Mouse (Mus musculus): ENCODE data around the gene Nol10. TPM values are rescaled to one million over a fixed set of nuclear protein-coding genes. Genes with fewer than 3 reads are reported as not detected.
"Not testable (repeated sequence)": the region's sequence is repeated elsewhere in the genome, so short reads cannot be mapped to it uniquely, and the experiment has no call there.

The Nol10 gene
- polyA plus RNA-seq, 1 experiment from 2014 or later, result 25.1 TPM

- H3K4me3 ChIP-seq; H3K36me3 ChIP-seq; H3K9me3 ChIP-seq; ATAC-seq (ENCODE audit: borderline replicate concordance, extremely low read depth, low FRiP score, low TSS enrichment); H3K4me1 ChIP-seq; H3K9ac ChIP-seq; H3K27me3 ChIP-seq; H3K27ac ChIP-seq; H3K4me2 ChIP-seq: not testable (repeated sequence)
Observed at GRCm38 (mm10) chr12:17470528-17470927, 122.3 kb downstream of the Nol10 start.

GRCm38 (mm10) chr12:17471405-17471804 is 123.1 kb downstream of the Nol10 start:
- 83% methylated on average over 1 of the region's 1 CpGs for whole genome bisulfite sequencing
- Histone ChIP-seq H3K27me3 (no peaks in the 10 kb centered on the region), H3K4me1 (no peaks in the 10 kb centered on the region), H3K9me3 (no peaks in the 10 kb centered on the region), H3K27ac (no peak overlapping the region), H3K4me3 (no peak overlapping the region), H3K36me3 (no peaks in the 10 kb centered on the region), H3K4me2 (no peak overlapping the region), H3K9ac (no peak overlapping the region)
- ATAC-seq (ENCODE audit: borderline replicate concordance, extremely low read depth, low FRiP score, low TSS enrichment), result no peak

- Histone ChIP-seq H3K9ac (no peak overlapping the region), H3K4me1 (no peaks in the 10 kb centered on the region), H3K27ac (no peak overlapping the region), H3K9me3 (no peaks in the 10 kb centered on the region), H3K4me2 (no peak overlapping the region), H3K4me3 (no peak overlapping the region), H3K27me3 (no peaks in the 10 kb centered on the region), H3K36me3 (no peaks in the 10 kb centered on the region)
- 82% methylated on average over 3 of the region's 3 CpGs for WGBS
- ATAC-seq (ENCODE audit: borderline replicate concordance, extremely low read depth, low FRiP score, low TSS enrichment), result no peak
Observed at GRCm38 (mm10) chr12:17473128-17473527, 124.9 kb downstream of the Nol10 start.

GRCm38 (mm10) chr12:17473862-17474261 is 125.6 kb downstream of the Nol10 start:
- no peak overlapping the region for H3K4me3 ChIP-seq
- H3K9me3 ChIP-seq, result no peaks in the 10 kb centered on the region
- no peak overlapping the region for H3K9ac ChIP-seq
- no peaks in the 10 kb centered on the region for H3K36me3 ChIP-seq
- ATAC-seq (ENCODE audit: borderline replicate concordance, extremely low read depth, low FRiP score, low TSS enrichment), result no peak
- no peaks in the 10 kb centered on the region for H3K27me3 ChIP-seq
- WGBS, result 81% methylated on average over 3 of the region's 3 CpGs
- no peaks in the 10 kb centered on the region for H3K4me1 ChIP-seq
- no peak overlapping the region for H3K27ac ChIP-seq
- H3K4me2 ChIP-seq, result no peak overlapping the region

- H3K9ac ChIP-seq, result no peak overlapping the region
- H3K4me3 ChIP-seq, result no peak overlapping the region
- no peaks in the 10 kb centered on the region for H3K4me1 ChIP-seq
- 56% methylated on average over 4 of the region's 4 CpGs for WGBS
- no peak overlapping the region for H3K27ac ChIP-seq
- H3K27me3 ChIP-seq, result no peaks in the 10 kb centered on the region
- no peak; the same call in 1 of the 2 replicates for ATAC-seq (ENCODE audit: borderline replicate concordance, extremely low read depth, low FRiP score, low TSS enrichment)
- H3K36me3 ChIP-seq, result no peaks in the 10 kb centered on the region
- H3K9me3 ChIP-seq, result no peaks in the 10 kb centered on the region
- no peak overlapping the region for H3K4me2 ChIP-seq
Observed at GRCm38 (mm10) chr12:17474681-17475080, 126.4 kb downstream of the Nol10 start.

- H3K9me3 ChIP-seq, result no peaks in the 10 kb centered on the region
- H3K27me3 ChIP-seq, result no peaks in the 10 kb centered on the region
- H3K36me3 ChIP-seq, result no peaks in the 10 kb centered on the region
- no peak overlapping the region for H3K9ac ChIP-seq
- WGBS, result 76% methylated on average over 4 of the region's 4 CpGs
- no peak overlapping the region for H3K27ac ChIP-seq
- no peak overlapping the region for H3K4me2 ChIP-seq
- H3K4me1 ChIP-seq, result no peaks in the 10 kb centered on the region
- ATAC-seq (ENCODE audit: borderline replicate concordance, extremely low read depth, low FRiP score, low TSS enrichment), result no peak
- H3K4me3 ChIP-seq, result no peak overlapping the region
Observed at GRCm38 (mm10) chr12:17475146-17475545, 126.9 kb downstream of the Nol10 start.

- no peaks in the 10 kb centered on the region for H3K4me1 ChIP-seq
- H3K27me3 ChIP-seq, result no peaks in the 10 kb centered on the region
- H3K4me2 ChIP-seq, result no peak overlapping the region
- no peak overlapping the region for H3K9ac ChIP-seq
- 82% methylated on average over 12 of the region's 12 CpGs for WGBS
- H3K4me3 ChIP-seq, result no peak overlapping the region
- no peaks in the 10 kb centered on the region for H3K36me3 ChIP-seq
- H3K27ac ChIP-seq, result no peak overlapping the region
- no peaks in the 10 kb centered on the region for H3K9me3 ChIP-seq
- no peak for ATAC-seq (ENCODE audit: borderline replicate concordance, extremely low read depth, low FRiP score, low TSS enrichment)
Observed at GRCm38 (mm10) chr12:17478196-17478595, 129.9 kb downstream of the Nol10 start.

- Histone ChIP-seq H3K4me1 (no peaks in the 10 kb centered on the region), H3K27me3 (no peaks in the 10 kb centered on the region), H3K9ac (no peak overlapping the region), H3K9me3 (no peaks in the 10 kb centered on the region), H3K27ac (no peak overlapping the region), H3K4me2 (no peak overlapping the region), H3K36me3 (no peaks in the 10 kb centered on the region), H3K4me3 (no peak overlapping the region)
- ATAC-seq (ENCODE audit: borderline replicate concordance, extremely low read depth, low FRiP score, low TSS enrichment), result no peak
- 83% methylated on average over 2 of the region's 2 CpGs for WGBS
Observed at GRCm38 (mm10) chr12:17478856-17479255, 130.6 kb downstream of the Nol10 start.

Small RNAs within 50 kb of the gene (microRNA-seq; reads per million reads assigned to microRNA genes)
- 20.6 reads per million, percentile 38 among the genes with 10 or more reads in this experiment for gene Mir3066

Other genes starting within 250 kb of the Nol10 start
- gene Kcnf1, start 171.6 kb upstream of the Nol10 start, polyA plus RNA-seq (2015; fragmentation: Nextera tagmentation; extraction: Ambion mirVana), result 0.21 and 0.42 TPM in 2 replicates
- gene Pdia6, start 81.9 kb upstream of the Nol10 start, polyA plus RNA-seq (2015; fragmentation: Nextera tagmentation; extraction: Ambion mirVana), result 718 and 737 TPM in 2 replicates
- gene Atp6v1c2, start 19.1 kb upstream of the Nol10 start, polyA plus RNA-seq (2015; fragmentation: Nextera tagmentation; extraction: Ambion mirVana), result 2.5 and 3.1 TPM in 2 replicates
- gene Odc1, start 196.3 kb downstream of the Nol10 start, polyA plus RNA-seq (2015; fragmentation: Nextera tagmentation; extraction: Ambion mirVana), result 192 and 214 TPM in 2 replicates

All from lung, embryonic 15.5 days (tissue).